8 mouse cellular contexts compared by ENCODE assay signal in the genomic region with DNA sequence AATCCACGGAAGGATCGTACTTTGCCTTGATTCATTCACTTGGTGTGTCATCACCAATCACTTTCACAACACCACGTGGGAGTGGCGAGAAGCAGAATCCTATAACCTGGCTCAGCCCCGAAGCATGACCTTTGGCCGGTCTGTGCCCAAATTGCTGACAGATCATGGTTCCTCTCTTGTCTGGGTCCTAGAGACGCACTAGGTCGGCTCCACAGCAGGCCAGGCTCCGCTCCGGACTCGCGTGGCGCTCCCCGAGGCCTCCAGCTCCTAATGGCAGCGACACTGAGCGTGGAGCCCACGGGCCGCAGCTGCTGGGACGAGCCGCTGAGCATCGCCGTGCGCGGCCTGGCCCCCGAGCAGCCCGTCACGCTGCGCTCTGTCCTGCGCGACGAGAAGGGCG. TPM values are rescaled to one million over a fixed set of nuclear protein-coding genes. Genes with fewer than 3 reads are reported as not detected.
DNase-seq lines count a peak whose midpoint lies in the region; ATAC-seq and TF ChIP-seq lines count a peak whose summit lies in the region.
"Not testable (repeated sequence)": the region's sequence is repeated elsewhere in the genome, so short reads cannot be mapped to it uniquely, and the experiment has no call there.

Acot4 (plus strand) TSS at position 139 of the 400 bp plus-strand sequence.

- not testable (repeated sequence) for H3K9me3 ChIP-seq in heart, postnatal 0 days (replicated peaks; ENCODE audit: control insufficient read depth, low read length); kidney, embryonic 14.5 days (ENCODE audit: control insufficient read depth, low read length); limb, embryonic 15.5 days

- not testable (repeated sequence) for H3K27ac ChIP-seq in embryonic fibroblast, embryonic 13.5 days (ENCODE audit: insufficient read depth, low read length); heart, postnatal 0 days (ENCODE audit: low read depth); kidney, embryonic 14.5 days (ENCODE audit: low read depth, low read length); limb, embryonic 15.5 days

- peak within 1 kb of the TSS; percentile 58 for H3K9ac ChIP-seq in heart, postnatal 0 days (replicated peaks; ENCODE audit: low read depth, low read length)
- H3K9ac ChIP-seq in kidney, embryonic 14.5 days (ENCODE audit: low read depth, low read length) = peak within 1 kb of the TSS; percentile 44
- 0 out of 2 replicates have a peak within 1 kb of the TSS, but pooled peaks have one; percentile 20 for H3K9ac ChIP-seq in limb, embryonic 15.5 days

- H3K36me3 ChIP-seq in heart, postnatal 0 days (replicated peaks; ENCODE audit: control insufficient read depth, insufficient read depth, low read length); kidney, embryonic 14.5 days (ENCODE audit: control insufficient read depth, insufficient read depth, low read length); limb, embryonic 15.5 days: not testable (repeated sequence)

- peak within 1 kb of the TSS; percentile 75 for H3K4me2 ChIP-seq in heart, postnatal 0 days (ENCODE audit: low read depth, low read length)
- peak within 1 kb of the TSS; percentile 74 for H3K4me2 ChIP-seq in kidney, embryonic 14.5 days (replicated peaks; ENCODE audit: low read depth, low read length)
- peak within 1 kb of the TSS; percentile 67 for H3K4me2 ChIP-seq in limb, embryonic 15.5 days

- TF ChIP-seq CTCF in embryonic fibroblast, embryonic 13.5 days (IDR thresholded peaks at IDR 0.05; ENCODE audit: borderline replicate concordance, insufficient read depth, low read length); heart, postnatal 0 days (IDR thresholded peaks at IDR 0.05; ENCODE audit: low read depth): not testable (repeated sequence)

- H3K27me3 ChIP-seq in heart, postnatal 0 days (ENCODE audit: control insufficient read depth, insufficient read depth, low read length); kidney, embryonic 14.5 days (ENCODE audit: control insufficient read depth, insufficient read depth, low read length); limb, embryonic 15.5 days: not testable (repeated sequence)

- peak within 1 kb of the TSS; percentile 12 for H3K4me3 ChIP-seq in embryonic fibroblast, embryonic 13.5 days (ENCODE audit: insufficient read depth, low read length)
- H3K4me3 ChIP-seq in heart, postnatal 0 days (ENCODE audit: low read depth, low read length) = peak within 1 kb of the TSS; percentile 52
- peak within 1 kb of the TSS; percentile 36 for H3K4me3 ChIP-seq in kidney, embryonic 14.5 days (ENCODE audit: low read length)
- peak within 1 kb of the TSS; percentile 46 for H3K4me3 ChIP-seq in limb, embryonic 15.5 days

- not testable (repeated sequence) for TF ChIP-seq POLR2A in embryonic fibroblast, embryonic 13.5 days (IDR thresholded peaks at IDR 0.05; ENCODE audit: low read depth, low read length)

- H3K4me1 ChIP-seq in embryonic fibroblast, embryonic 13.5 days (ENCODE audit: control insufficient read depth, insufficient read depth, low read length); heart, postnatal 0 days (ENCODE audit: control insufficient read depth, insufficient read depth); kidney, embryonic 14.5 days (ENCODE audit: control insufficient read depth, insufficient read depth, low read length); limb, embryonic 15.5 days: not testable (repeated sequence)

- 0 out of 2 replicates have a peak, but pooled peaks have one; percentile 33 for ATAC-seq in heart, postnatal 0 days (ENCODE audit: insufficient read depth, low read depth)
- ATAC-seq in kidney, embryonic 14.5 days (ENCODE audit: low FRiP score, low TSS enrichment) = peak; percentile 73
- not testable (repeated sequence) for ATAC-seq in limb, embryonic 15.5 days (ENCODE audit: insufficient number of reproducible peaks, low FRiP score, low TSS enrichment, low read depth)
- ATAC-seq in megakaryocyte, adult 5-6 weeks (ENCODE audit: poor library complexity, severe bottlenecking) = peak; percentile 62

- not testable (repeated sequence) for TF ChIP-seq EP300 in heart, postnatal 0 days (IDR thresholded peaks at IDR 0.05; ENCODE audit: low read depth)

- DNase-seq in B cell, adult 2 months = peak; percentile 8 to 12
- DNase-seq in brain, adult 2 months (ENCODE audit: low read depth, low spot score) = peak; percentile 40
- DNase-seq in heart, postnatal 0 days (ENCODE audit: low spot score) = not testable (repeated sequence)
- peak; percentile 9 for DNase-seq in ovary, postnatal 14 days (ENCODE audit: low spot score)

- 15% methylated on average over 17 of the region's 32 CpGs for WGBS in heart, postnatal 0 days
- WGBS in kidney, embryonic 14.5 days = 5% methylated on average over 22 of the region's 32 CpGs
- 7% methylated on average over 22 of the region's 32 CpGs for WGBS in limb, embryonic 15.5 days

RNA-seq across cellular contexts. Expression of gene Acot4, which starts in this region (rescaled TPM):
- 0.23 and 0.37 TPM in 2 replicates for polyA plus RNA-seq in embryonic fibroblast, embryonic 13.5 days (2011; ENCODE audit: insufficient read length, low read depth, missing spikeins)
- 0.31 and 18.2 TPM in 2 replicates for total RNA-seq in heart, postnatal 0 days (2014; rRNA removed; ENCODE audit: low replicate concordance)
- 0.55 and 0.60 TPM in 2 replicates for polyA plus RNA-seq in heart, postnatal 0 days (2015; fragmentation: Nextera tagmentation; extraction: Ambion mirVana)
- 1.3 and 3.4 TPM in 2 replicates for polyA plus RNA-seq in kidney, embryonic 14.5 days (2014; fragmentation: Nextera tagmentation; extraction: Ambion mirVana)
- polyA plus RNA-seq in limb, embryonic 15.5 days (2015; fragmentation: Nextera tagmentation; extraction: Ambion mirVana) = 0.17 and 0.37 TPM in 2 replicates
- 0.02 TPM in 1 of 2 replicates, not detected in the other for total RNA-seq in megakaryocyte, adult 5-6 weeks (2015)
- not detected in 2 replicates for total RNA-seq in megakaryocyte, adult 5-6 weeks (2017)

Comparison
In these comparisons a context has a peak if more than half of its experiments do, and no peak if none do; other contexts are left out.
1. Peak in ATAC-seq in megakaryocyte, adult 5-6 weeks; RNA of the gene not detected or under 1 TPM.